ENCODE assay signal across 11 mouse cellular contexts in genomic region chr8:116827141-116827540, GRCm38 (mm10).
"Had no signal": no experiment of that assay in that cellular context is flagged by ENCODE, and none has a peak within 500 bp of the region (broad histone marks: within the 10 kb centered on the region; RNA-seq: fewer than 3 reads in every experiment).

No protein-coding gene starts in this region.

- H3K36me3 ChIP-seq: limb, embryonic 12.5 days; liver, embryonic 15.5 days; midbrain, embryonic 13.5 days had no signal

- ATAC-seq: midbrain, embryonic 13.5 days had no signal

- H3K9me3 ChIP-seq: limb, embryonic 12.5 days; liver, embryonic 15.5 days; midbrain, embryonic 13.5 days had no signal

- DNase-seq: kidney, adult 11 months; kidney, adult 9 months; kidney, postnatal 10 days; layer of hippocampus, postnatal 36 days; liver; lung, adult 2 months; right cerebral cortex, postnatal 25 days; spleen, adult 18-20 months had no signal

- H3K27ac ChIP-seq: limb, embryonic 12.5 days; liver, embryonic 15.5 days; midbrain, embryonic 13.5 days had no signal

- H3K27me3 ChIP-seq: limb, embryonic 12.5 days; liver, embryonic 15.5 days; midbrain, embryonic 13.5 days had no signal

- H3K4me2 ChIP-seq: limb, embryonic 12.5 days; liver, embryonic 15.5 days; midbrain, embryonic 13.5 days had no signal

- H3K9ac ChIP-seq: limb, embryonic 12.5 days; liver, embryonic 15.5 days; midbrain, embryonic 13.5 days had no signal

- H3K4me3 ChIP-seq: limb, embryonic 12.5 days; liver, embryonic 15.5 days; midbrain, embryonic 13.5 days had no signal

- H3K4me1 ChIP-seq: liver, embryonic 15.5 days; midbrain, embryonic 13.5 days had no signal
